Mouse (Mus musculus) MN1 (cell line): ENCODE measurements at regions not wholly inside any gene's neighbourhood (a gene's known extent, or its start where the extent isn't known, plus 50 kb on each side); places are given as distances from the start of the nearest gene placed in this dataset.

Experiments used
- DNase-seq: peaks from one replicate; pipeline ENCODE4 v3.0.0-alpha.2; 2016; ENCODE audit warnings: low spot score

DNA sequence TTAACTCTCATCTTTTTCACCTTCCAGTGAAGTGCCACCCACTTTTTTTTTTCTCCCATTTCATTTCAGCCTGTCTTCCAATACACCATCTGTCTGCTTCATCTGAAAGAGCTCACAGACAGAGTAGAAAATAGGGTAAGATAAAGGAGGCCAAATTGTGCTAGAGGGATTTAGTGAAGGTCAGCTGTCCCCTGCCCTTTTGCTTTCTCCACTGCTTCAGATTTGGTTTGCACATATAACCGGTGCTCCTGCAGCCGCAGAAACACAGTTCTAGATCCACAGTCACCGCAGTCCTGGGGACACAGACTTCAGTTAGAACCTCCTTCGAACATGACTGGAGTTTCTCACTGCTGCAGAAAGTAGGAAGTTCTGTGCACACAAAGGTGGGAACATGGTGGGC is 126.4 kb upstream of the Cnr1 start:
- DNase-seq = no peak

DNA sequence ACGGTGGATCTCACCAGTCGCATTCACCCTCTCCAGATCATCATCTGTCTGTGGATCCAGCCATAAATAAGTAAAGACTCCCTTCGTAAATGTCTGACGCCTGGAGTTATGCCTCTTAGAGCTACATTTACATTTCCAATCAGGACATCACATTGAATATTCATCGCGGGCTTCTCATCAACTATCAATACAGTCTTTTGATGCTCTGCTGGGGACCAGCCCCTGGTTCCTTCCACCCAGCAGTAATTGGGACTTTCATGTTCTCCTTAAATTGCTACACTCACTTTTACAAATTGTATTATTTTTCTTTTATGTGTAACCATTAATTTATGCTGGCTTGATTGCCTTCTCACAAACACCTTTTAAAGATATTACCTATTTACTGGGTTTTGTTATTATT is 125.7 kb upstream of the Cnr1 start:
- DNase-seq = no peak

DNA sequence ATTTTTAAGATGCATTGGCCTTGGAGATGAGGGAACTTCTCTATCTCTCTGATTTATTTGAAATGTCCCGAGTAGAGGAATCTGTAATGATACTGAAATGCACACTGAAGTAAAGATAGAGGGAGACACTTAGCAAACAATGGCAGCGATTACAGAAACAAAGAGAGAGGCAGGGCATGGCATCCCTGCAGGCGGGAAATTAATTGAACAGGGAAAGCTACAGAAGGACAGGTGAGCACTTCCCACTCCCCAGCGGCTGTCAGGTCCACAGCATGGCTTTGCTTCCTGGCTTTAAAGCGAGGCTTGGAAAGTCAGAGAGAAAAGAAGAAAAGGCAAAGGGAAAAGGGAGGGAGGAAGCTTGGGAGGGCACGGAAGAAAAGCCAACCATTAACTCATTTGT is 125.3 kb upstream of the Cnr1 start:
- no peak for DNase-seq

DNA sequence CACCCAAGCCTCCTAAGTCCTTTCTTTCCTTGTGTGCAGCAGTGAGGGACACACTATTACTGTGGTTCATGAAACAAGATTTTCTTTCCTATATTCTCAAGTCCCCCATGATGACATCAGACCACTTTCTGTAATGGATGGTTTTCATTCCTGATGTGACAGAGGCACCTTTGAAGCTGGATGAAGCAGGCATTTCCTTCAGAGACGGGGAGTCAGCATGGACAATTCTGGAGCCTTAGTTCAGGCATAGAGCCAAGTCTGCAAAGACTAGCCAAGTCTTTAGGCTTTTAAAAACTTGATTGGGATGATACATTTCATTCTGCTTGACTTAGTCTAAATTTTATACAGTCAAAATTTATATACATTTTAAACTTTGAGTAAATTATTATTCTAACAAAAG is 124.6 kb upstream of the Cnr1 start:
- no peak for DNase-seq

DNA sequence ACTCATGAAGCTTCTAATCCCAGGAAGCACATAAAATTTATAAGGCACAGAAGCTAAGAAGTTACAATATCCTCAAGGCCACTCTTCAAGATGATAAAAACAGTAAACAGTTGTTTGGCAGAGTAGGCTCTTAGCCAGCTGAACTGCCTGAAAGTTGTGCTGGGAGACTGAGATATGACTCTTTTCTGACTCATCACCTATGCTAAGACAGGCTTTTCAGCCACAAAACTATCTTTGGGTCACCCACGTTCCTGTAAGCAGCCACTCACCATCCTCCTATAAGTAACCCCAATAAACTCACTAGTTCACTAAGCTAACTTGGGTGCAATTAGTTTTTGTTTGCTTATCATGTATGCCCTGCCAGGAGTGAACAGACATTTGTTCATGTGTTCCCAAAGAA is 112.1 kb upstream of the Cnr1 start:
- no peak for DNase-seq

- no peak for DNase-seq
These were observed 100.5 kb upstream of the Cnr1 start for GRCm38 (mm10) chr4:33823850-33824249.

DNA sequence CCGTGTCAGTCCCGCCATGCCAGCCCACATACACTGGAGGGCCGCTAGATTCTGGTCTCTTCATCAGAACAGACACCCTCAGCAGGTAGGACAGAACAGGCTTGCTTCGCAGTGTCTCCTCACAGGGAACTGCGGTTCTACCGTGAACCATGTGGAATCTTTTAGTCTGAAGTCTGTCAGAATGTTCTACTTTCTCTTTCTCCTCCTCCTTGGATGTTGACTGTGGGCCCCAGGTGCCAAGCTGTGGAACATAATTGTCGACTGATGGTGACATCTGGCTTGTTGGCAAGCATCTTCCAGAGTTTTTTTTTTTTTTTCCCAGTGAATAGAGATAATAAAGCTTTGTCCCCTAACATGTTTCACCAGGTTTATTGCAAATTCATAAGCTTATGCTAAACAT is 91.3 kb upstream of the Cnr1 start:
- DNase-seq = no peak

GRCm38 (mm10) chr4:33838436-33838835 is 86.0 kb upstream of the Cnr1 start:
- DNase-seq = no peak

DNA sequence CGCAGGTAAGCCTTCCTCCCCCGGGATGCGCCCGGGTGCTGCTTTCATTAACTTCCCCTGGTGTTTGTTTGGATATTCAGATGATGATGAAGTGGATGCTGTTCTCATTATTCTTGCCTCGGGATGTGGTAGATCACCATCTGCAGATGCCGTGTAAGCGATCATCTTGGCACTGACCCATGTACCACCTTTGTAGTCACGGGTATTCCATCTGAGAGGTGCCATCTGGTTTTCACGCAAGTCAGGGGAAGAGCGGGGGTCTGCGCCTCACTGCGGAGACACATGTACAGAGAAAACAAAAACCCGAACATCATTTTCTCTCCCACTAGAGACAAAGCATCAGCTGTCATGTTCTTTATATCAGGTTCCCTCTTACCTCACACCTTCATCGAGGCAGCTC is 84.3 kb upstream of the Cnr1 start:
- no peak for DNase-seq

DNA sequence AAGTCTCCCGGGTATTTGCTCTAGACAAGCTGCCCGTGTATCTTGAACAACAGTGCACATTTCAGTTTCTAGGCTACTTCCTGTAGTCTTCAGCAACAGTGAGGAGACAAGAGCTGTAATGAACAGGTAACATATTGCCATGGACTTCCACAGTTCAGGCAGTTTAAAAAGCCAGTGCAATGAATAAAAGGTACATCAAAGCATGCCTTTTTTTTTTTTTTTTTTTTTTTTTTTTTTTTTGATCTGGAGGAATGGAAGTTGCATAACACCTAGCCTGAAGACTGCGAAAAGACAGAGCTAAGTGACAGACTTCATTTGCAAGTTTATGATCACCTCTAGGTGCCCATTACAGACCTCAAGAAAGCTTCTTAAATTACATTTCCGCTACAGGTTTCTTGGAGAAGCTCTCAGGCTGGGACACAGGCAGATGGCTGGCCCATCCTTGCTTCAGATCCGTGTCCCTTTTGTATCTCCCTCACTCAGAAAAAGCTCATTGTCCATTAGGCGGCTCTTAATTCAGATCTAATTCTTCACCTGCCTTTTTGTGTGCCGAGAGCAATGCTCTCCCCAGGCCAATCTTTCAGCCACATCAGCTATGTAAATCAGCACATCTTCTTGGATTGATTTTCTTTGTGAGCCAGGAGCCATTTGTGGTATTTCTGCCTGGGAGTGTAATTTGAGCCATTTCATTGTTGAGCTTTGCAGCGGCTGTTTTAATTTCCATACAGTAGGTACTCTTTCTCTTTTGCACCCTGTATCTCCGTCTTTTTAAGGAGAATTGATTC is 78.6 kb upstream of the Cnr1 start:
- DNase-seq = no peak

GRCm38 (mm10) chr4:33850249-33850648 is 74.1 kb upstream of the Cnr1 start:
- no peak for DNase-seq

DNA sequence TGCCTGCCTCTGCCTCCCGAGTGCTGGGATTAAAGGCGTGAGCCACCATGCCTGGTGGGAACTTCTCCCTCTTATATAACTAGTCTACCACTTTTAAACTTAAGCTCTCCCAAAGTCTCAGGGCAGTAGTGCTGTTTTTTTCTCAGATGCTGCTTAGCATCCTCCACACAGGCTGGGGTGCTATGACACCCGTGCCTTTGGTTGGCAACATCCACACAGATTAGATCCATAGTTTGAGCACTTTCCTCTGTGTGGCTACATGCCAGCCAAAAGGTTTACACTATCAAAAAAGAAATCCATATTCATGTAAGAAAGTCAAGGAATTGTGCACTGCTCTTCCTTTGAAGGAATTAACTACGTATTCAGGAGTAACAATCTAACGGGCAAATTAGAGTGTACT is 72.1 kb upstream of the Cnr1 start:
- DNase-seq = no peak

DNA sequence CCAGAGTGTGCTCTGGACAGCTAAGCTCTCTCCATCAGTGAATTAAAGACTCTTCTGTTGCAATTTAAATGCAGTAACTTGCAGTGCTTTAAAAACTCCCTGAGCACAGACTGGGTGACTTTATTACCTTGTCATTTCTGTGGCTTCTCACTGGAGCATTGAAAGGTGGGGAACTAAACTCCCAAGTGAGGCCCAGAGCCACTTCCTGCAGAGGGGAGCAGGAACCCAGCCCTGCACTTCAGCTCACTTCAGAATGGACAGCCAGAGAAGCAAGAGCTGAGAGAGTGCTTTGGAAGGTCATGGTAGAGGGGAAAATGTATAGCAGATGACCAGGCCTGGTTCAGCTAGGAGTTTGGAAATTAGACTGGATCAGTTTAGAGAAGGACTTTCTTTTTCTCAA is 69.3 kb upstream of the Cnr1 start:
- DNase-seq = no peak

- DNase-seq = no peak
These were observed 57.3 kb upstream of the Cnr1 start for GRCm38 (mm10) chr4:33867126-33867525.

GRCm38 (mm10) chr4:33869317-33869716 is 55.1 kb upstream of the Cnr1 start:
- DNase-seq = no peak
